Mouse (Mus musculus) urinary bladder, postnatal 25 days (tissue): Measurements from ENCODE around the gene Ptprg.
"Not testable (repeated sequence)": the region's sequence is repeated elsewhere in the genome, so short reads cannot be mapped to it uniquely, and the experiment has no call there.

Experiments
- DNase-seq: peaks from one replicate; pipeline ENCODE4 v3.0.0; 2022; ENCODE audit warnings: low spot score

Ptprg gene

GRCm38 (mm10) chr14:12061313-12061712 is 508.0 kb downstream of the Ptprg start:
- not testable (repeated sequence) for DNase-seq

- DNase-seq: no peak
Measured at GRCm38 (mm10) chr14:12062628-12063360, 509.5 kb downstream of the Ptprg start.

GRCm38 (mm10) chr14:12065001-12065400 is 511.7 kb downstream of the Ptprg start:
- no peak for DNase-seq

- no peak for DNase-seq
Measured at GRCm38 (mm10) chr14:12065736-12066135, 512.4 kb downstream of the Ptprg start.

- DNase-seq: no peak
Measured at GRCm38 (mm10) chr14:12069707-12070106, 516.4 kb downstream of the Ptprg start.

- DNase-seq: no peak
Measured at GRCm38 (mm10) chr14:12070361-12070760, 517.0 kb downstream of the Ptprg start.

- no peak for DNase-seq
Measured at GRCm38 (mm10) chr14:12070856-12071465, 517.6 kb downstream of the Ptprg start.

GRCm38 (mm10) chr14:12072026-12072861 is 518.9 kb downstream of the Ptprg start:
- DNase-seq: no peak

- DNase-seq: no peak
Measured at GRCm38 (mm10) chr14:12073408-12074107, 520.2 kb downstream of the Ptprg start.

GRCm38 (mm10) chr14:12077193-12077592 is 523.9 kb downstream of the Ptprg start:
- no peak for DNase-seq

- no peak for DNase-seq
Measured at GRCm38 (mm10) chr14:12079250-12079649, 525.9 kb downstream of the Ptprg start.

- DNase-seq: no peak
Measured at GRCm38 (mm10) chr14:12079833-12080401, 526.6 kb downstream of the Ptprg start.

- no peak for DNase-seq
Measured at GRCm38 (mm10) chr14:12082131-12082921, 529.0 kb downstream of the Ptprg start.

GRCm38 (mm10) chr14:12084076-12084475 is 530.7 kb downstream of the Ptprg start:
- DNase-seq: no peak

- no peak for DNase-seq
Measured at GRCm38 (mm10) chr14:12085078-12085477, 531.7 kb downstream of the Ptprg start.

GRCm38 (mm10) chr14:12086167-12086566 is 532.8 kb downstream of the Ptprg start:
- no peak for DNase-seq

GRCm38 (mm10) chr14:12089954-12090353 is 536.6 kb downstream of the Ptprg start:
- DNase-seq: no peak

GRCm38 (mm10) chr14:12091730-12092129 is 538.4 kb downstream of the Ptprg start:
- DNase-seq: no peak

- DNase-seq: no peak
Measured at GRCm38 (mm10) chr14:12099390-12100333, 546.3 kb downstream of the Ptprg start.
